Mouse (Mus musculus) thymus, adult 2 months (tissue): ENCODE results near the gene Opcml. TPM values are rescaled to one million over a fixed set of nuclear protein-coding genes. Genes with fewer than 3 reads are reported as not detected.

Experiments
- DNase-seq: peaks from one replicate; pipeline ENCODE4 v3.0.0; 2021
- H3K27ac ChIP-seq: fragments of 200-500 bp; 2 replicates; pipeline ENCODE4 v1.5.1; 2012; ENCODE audit warnings: low read length, control low read depth; ENCODE audit not compliant: control insufficient read depth, insufficient read depth
- H3K27me3 ChIP-seq: fragments of 200-500 bp; 2 replicates; pipeline ENCODE4 v1.6.1; 2012; ENCODE audit warnings: mild to moderate bottlenecking, low read length, moderate library complexity, mixed read lengths; ENCODE audit not compliant: control insufficient read depth, insufficient read depth
- H3K36me3 ChIP-seq: fragments of 200-500 bp; 2 replicates; pipeline ENCODE4 v1.6.1; 2012; ENCODE audit warnings: mild to moderate bottlenecking, low read length, moderate library complexity; ENCODE audit not compliant: control insufficient read depth, insufficient read depth
- H3K4me1 ChIP-seq: fragments of 200-500 bp; replicated peaks from 2 replicates; pipeline ENCODE4 v1.6.1; 2012; ENCODE audit warnings: low read length; ENCODE audit not compliant: control insufficient read depth, insufficient read depth
- H3K4me3 ChIP-seq: fragments of 200-500 bp; 2 replicates; pipeline ENCODE4 v1.5.1; 2012; ENCODE audit warnings: mild to moderate bottlenecking, low read length, control low read depth, moderate library complexity; ENCODE audit not compliant: control insufficient read depth, insufficient read depth
- CTCF ChIP-seq: fragments of 200-500 bp; IDR thresholded peaks from 2 replicates; pipeline ENCODE4 v1.5.1; 2012; ENCODE audit warnings: mild to moderate bottlenecking, control low read depth, low read length, moderate library complexity, borderline replicate concordance; ENCODE audit not compliant: control insufficient read depth, poor library complexity, insufficient read depth; ENCODE audit errors: extremely low read depth
- POLR2A ChIP-seq: fragments of 200-500 bp; IDR thresholded peaks from 2 replicates; pipeline ENCODE4 v1.6.1; 2012; ENCODE audit warnings: mild to moderate bottlenecking, low read length, control low read depth, moderate library complexity; ENCODE audit not compliant: control insufficient read depth, poor library complexity, insufficient read depth; ENCODE audit errors: extremely low read depth
- WGBS: fragments of 180-500 bp; shearing (Covaris S2); methylation state at CpG from one replicate; pipeline ENCODE4 v1.1.7; 2018; 5-methylcytosine and 5-hydroxymethylcytosine counted together
- polyA plus RNA-seq: library from polyadenylated mRNA; depleted of rRNA; stranded (reverse); fragments of >200 nt; gene quantifications from 2 replicates; pipeline ENCODE4 v1.2.3, GENCODE M21; 2012

The Opcml gene
- polyA plus RNA-seq, 1 experiment, result 0.82 TPM

- TF ChIP-seq POLR2A (no peak), CTCF (no peak)
- WGBS, result 0% methylated on average over 1 of the region's 1 CpGs
- Histone ChIP-seq H3K27ac (no peak overlapping the region), H3K36me3 (no peaks in the 10 kb centered on the region), H3K27me3 (no peaks in the 10 kb centered on the region), H3K4me1 (no peaks in the 10 kb centered on the region), H3K4me3 (no peak overlapping the region)
- no peak for DNase-seq
Observed at GRCm38 (mm10) chr9:28405816-28406215, 615.2 kb downstream of the Opcml start.

GRCm38 (mm10) chr9:28420808-28421207, 630.2 kb downstream of the Opcml start:
- TF ChIP-seq POLR2A, result no peak
- no peak for TF ChIP-seq CTCF
- Histone ChIP-seq H3K4me1 (no peaks in the 10 kb centered on the region), H3K4me3 (no peak overlapping the region), H3K27ac (no peak overlapping the region), H3K27me3 (no peaks in the 10 kb centered on the region), H3K36me3 (no peaks in the 10 kb centered on the region)
- no peak for DNase-seq
- 91% methylated on average over 5 of the region's 5 CpGs for WGBS

GRCm38 (mm10) chr9:28423407-28423806, 632.8 kb downstream of the Opcml start:
- H3K36me3 ChIP-seq, result no peaks in the 10 kb centered on the region
- WGBS, result 75% methylated on average over 12 of the region's 12 CpGs
- H3K27ac ChIP-seq, result no peak overlapping the region
- TF ChIP-seq POLR2A (no peak), CTCF (no peak)
- no peak for DNase-seq
- no peaks in the 10 kb centered on the region for H3K4me1 ChIP-seq
- no peak overlapping the region for H3K4me3 ChIP-seq
- H3K27me3 ChIP-seq, result no peaks in the 10 kb centered on the region

- WGBS, result 91% methylated on average over 8 of the region's 8 CpGs
- no peaks in the 10 kb centered on the region for H3K4me1 ChIP-seq
- no peaks in the 10 kb centered on the region for H3K27me3 ChIP-seq
- no peak for DNase-seq
- H3K4me3 ChIP-seq, result no peak overlapping the region
- no peaks in the 10 kb centered on the region for H3K36me3 ChIP-seq
- H3K27ac ChIP-seq, result no peak overlapping the region
- TF ChIP-seq POLR2A (no peak), CTCF (no peak)
Observed at GRCm38 (mm10) chr9:28432159-28432558, 641.6 kb downstream of the Opcml start.

- Histone ChIP-seq H3K27me3 (no peaks in the 10 kb centered on the region), H3K4me3 (no peak overlapping the region), H3K4me1 (no peaks in the 10 kb centered on the region), H3K27ac (no peak overlapping the region), H3K36me3 (no peaks in the 10 kb centered on the region)
- TF ChIP-seq POLR2A (no peak), CTCF (no peak)
- 93% methylated on average over 4 of the region's 4 CpGs for WGBS
- no peak for DNase-seq
Observed at GRCm38 (mm10) chr9:28438752-28439151, 648.2 kb downstream of the Opcml start.

- Histone ChIP-seq H3K4me3 (no peak overlapping the region), H3K4me1 (no peaks in the 10 kb centered on the region), H3K27me3 (no peaks in the 10 kb centered on the region), H3K36me3 (no peaks in the 10 kb centered on the region), H3K27ac (no peak overlapping the region)
- no peak for DNase-seq
- 81% methylated on average over 5 of the region's 5 CpGs for WGBS
- no peak for TF ChIP-seq CTCF
- TF ChIP-seq POLR2A, result no peak
Observed at GRCm38 (mm10) chr9:28439433-28440191, 649.0 kb downstream of the Opcml start.

- WGBS, result 95% methylated on average over 3 of the region's 3 CpGs
- TF ChIP-seq POLR2A (no peak), CTCF (no peak)
- Histone ChIP-seq H3K27ac (no peak overlapping the region), H3K36me3 (no peaks in the 10 kb centered on the region), H3K4me3 (no peak overlapping the region), H3K27me3 (no peaks in the 10 kb centered on the region), H3K4me1 (no peaks in the 10 kb centered on the region)
- DNase-seq, result no peak
Observed at GRCm38 (mm10) chr9:28440192-28440795, 649.7 kb downstream of the Opcml start.

GRCm38 (mm10) chr9:28444485-28444884, 653.9 kb downstream of the Opcml start:
- Histone ChIP-seq H3K27me3 (no peaks in the 10 kb centered on the region), H3K4me3 (no peak overlapping the region), H3K4me1 (no peaks in the 10 kb centered on the region), H3K36me3 (no peaks in the 10 kb centered on the region), H3K27ac (no peak overlapping the region)
- 86% methylated on average over 3 of the region's 3 CpGs for WGBS
- DNase-seq, result no peak
- TF ChIP-seq POLR2A, result no peak
